Mouse (Mus musculus) right cerebral cortex, adult 2 months (tissue): ENCODE results near the gene Pitpnb.

Source experiments
- DNase-seq, 2 experiments: peaks; one replicate each; pipeline ENCODE4 v3.0.0; 2021 to 2022; ENCODE audit warnings: low spot score in 2 of 2

Gene Pitpnb

GRCm38 (mm10) chr5:111396199-111396598, 65.6 kb downstream of the Pitpnb start:
- DNase-seq, result no peak

DNA sequence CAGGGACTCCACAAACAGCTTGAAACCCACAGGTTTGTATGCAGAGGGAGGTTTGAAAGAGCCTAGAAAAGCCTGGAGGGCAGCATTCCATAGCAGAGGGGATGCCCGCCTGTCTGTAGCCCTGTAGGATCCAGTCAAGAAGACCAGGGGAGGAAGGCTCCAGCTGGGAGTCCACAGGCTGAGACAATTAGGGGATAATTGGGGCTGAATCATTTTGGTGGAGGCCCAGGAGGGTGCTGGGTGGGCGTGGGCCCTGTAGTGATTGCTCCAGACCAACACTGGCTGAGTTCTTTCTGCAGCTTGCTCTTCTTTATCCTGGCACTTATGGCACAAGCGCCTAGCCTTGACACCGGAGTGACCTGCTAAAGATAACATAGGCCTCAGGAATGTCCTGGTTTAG, 67.9 kb downstream of the Pitpnb start:
- no peak for DNase-seq

DNA sequence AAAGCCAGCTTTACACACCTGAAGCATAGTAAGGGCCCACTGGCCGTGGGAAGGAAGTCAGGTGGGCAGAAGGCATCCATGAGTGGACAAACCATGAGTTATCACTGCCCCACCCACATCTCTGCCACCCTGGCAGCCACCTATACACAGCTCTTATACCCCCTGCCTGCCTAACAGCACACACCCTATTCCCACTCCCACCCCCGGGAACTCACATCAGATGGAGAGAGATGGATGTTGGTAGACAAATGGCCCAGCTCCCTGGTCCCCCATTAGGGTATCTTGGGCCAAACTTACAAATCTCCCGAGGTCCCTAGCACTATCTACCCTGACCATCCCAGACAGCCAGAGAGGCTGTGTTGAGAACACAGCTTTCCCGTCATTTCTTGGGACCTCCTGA, 68.7 kb downstream of the Pitpnb start:
- DNase-seq, result no peak

- no peak for DNase-seq
These were observed 71.5 kb downstream of the Pitpnb start for GRCm38 (mm10) chr5:111401879-111402650.

- DNase-seq, result no peak
These were observed 72.1 kb downstream of the Pitpnb start for GRCm38 (mm10) chr5:111402651-111402996.

DNA sequence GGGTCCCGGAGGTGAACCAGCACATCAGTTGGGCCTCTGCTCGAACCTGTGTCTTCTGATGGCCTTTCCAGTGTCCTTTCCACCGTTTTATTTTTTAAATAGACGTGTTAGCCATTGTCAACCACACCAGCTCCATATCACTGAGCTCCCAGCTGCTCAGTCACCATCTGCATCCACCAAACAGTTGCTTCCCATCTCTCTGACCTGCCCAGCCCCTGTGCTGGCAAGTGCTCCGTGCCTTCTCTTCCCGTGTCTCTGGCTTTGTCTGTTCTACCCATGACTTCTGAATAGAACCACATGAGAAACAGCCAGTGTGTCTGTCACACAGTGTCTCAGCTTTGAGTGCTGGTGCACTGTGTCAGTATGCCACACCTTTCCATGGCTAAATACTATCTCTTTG, 74.2 kb downstream of the Pitpnb start:
- no peak for DNase-seq

DNA sequence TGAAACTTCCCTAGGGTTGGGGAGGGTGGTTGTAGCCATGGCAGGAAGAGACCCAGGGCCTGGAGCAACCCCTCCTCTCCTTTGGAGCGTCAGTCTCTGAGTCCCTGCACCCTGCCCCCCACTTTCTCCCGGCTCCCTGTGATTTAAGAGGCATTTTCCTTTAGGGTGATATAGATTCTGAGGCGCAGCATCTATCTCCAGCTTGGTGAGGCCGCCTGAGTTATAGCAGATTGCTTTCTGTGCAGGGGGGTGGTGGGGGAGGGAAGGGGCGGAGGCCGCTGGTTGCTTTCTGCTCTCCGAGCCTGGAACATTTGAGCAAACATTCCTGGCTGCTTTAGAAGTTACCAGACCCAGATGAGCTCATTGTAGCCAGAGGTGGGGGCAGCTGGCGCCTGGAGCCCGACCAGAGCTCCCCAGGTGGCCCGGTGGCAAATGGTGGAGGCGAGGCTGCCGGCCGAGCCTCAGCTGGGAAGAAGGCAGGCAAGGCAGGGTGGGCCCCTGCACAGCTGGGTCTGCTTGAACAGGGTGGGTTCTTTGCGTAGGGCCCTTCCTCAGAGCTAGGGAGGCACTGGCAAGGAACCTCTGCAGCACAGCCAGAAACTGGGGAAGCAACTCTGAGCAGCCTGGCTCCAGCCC, 78.0 kb downstream of the Pitpnb start:
- DNase-seq, result no peak

- DNase-seq, result no peak
These were observed 79.0 kb downstream of the Pitpnb start for GRCm38 (mm10) chr5:111409412-111410044.

- DNase-seq, result no peak
These were observed 80.1 kb downstream of the Pitpnb start for GRCm38 (mm10) chr5:111410665-111411064.

DNA sequence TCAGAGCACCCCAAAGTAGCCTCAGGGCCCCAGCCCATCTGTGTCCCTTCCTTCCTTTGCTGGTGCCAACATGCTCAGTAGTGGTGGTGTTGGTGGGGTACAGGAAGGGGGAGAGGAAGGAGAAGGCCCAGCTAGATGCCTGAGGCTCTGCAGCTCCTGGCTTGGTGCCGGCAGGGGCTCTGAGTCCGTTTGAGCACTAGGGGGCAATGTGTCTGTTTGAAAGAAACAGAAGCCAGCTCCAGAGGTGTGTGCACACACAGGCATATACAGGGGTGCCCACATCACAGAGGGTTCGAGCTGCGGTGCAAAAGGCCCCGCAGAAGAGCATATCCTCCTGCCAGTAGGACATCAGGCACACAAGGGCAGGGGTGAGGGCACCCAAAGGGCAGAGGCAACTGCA, 83.6 kb downstream of the Pitpnb start:
- peak in 1 of 2 experiments; percentile 88 for DNase-seq

DNA sequence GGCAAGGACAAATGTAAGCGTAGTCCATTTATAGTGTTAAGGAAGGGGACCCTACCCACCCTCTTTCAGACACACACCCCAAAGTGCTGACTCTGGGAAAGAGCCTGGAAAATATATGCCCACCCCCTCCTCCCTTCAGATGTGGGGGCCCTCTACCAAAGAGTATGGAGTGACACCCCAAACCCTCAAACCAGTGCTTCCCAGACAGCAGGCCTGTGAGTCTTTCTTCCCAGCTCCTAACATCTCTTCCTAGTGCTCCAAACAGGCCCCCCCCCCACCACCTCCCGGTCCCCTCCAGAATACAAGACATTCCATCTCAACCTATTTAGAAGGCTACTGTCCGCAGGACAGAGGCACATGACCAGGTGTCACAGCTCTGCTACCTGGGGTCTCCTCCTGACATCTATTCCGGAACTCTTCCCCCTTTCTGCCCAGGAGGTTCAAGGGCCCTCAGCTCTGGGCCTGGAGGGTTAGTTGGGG, 84.2 kb downstream of the Pitpnb start:
- no peak for DNase-seq

- no peak for DNase-seq
These were observed 85.0 kb downstream of the Pitpnb start for GRCm38 (mm10) chr5:111415575-111415974.

DNA sequence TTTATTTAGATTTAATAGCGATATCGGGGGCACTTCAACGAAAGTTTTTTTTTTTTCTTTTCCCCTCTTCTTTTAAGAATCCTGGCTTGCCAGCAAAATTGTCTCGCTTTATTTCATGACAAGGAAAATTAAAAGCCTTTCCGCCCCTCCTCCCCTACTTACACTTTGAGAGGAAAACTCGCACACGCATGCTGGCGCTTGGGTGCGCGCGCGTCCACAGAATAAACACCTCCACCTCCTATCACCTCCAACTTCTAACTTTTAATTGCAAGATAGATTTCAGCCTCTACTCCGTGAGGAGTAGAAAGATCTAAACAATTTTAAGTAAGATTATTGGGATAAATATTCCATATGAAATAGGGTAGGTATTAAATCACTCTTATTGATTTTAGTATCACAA, 85.5 kb downstream of the Pitpnb start:
- DNase-seq, result no peak

DNA sequence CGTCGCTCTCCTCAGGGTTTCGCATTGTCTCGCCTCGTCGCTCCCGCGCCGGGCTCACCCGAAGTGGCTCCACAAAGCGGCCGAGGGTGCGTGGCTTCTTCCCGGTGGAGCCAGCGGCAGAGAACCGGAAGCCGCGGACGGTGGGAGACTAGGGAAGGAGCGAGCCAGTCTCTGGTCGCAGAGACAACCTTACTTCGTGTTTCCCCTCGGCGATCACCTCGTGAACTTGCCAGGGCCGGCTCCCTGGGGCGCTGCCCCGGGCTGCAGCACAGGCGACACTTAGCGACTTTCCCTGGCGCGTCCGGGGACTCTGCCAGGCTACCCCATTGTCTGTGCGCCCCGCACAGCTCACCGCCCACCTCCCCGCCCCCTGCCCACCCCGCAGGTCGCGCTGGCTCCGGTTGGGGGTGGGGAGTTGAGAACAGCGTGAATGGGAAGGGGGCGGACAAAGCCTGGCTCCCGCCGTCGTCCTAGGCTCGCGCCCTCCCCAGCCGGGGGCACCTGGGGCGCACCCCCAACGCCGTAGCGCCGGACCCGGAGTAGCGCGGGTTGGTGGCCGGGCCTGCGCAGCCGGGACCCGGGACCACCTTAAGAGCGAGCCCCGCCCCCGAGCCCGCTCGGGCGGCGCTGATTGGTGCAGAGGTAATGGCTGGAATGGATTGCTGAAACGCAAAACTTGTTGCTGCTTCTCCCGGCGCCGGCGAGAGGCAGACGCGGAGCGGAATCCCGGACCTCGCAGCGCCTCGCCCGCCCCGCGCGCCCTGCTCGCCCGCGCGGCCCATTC, 86.2 kb downstream of the Pitpnb start, which contains the start of gene Mn1:
Gene Mn1, plus strand, starts transcription at position 772 of the 784 bp plus-strand sequence.
- peak; percentile 86 to 91 for DNase-seq

- DNase-seq, result no peak
These were observed 87.0 kb downstream of the Pitpnb start for GRCm38 (mm10) chr5:111417378-111418131.

DNA sequence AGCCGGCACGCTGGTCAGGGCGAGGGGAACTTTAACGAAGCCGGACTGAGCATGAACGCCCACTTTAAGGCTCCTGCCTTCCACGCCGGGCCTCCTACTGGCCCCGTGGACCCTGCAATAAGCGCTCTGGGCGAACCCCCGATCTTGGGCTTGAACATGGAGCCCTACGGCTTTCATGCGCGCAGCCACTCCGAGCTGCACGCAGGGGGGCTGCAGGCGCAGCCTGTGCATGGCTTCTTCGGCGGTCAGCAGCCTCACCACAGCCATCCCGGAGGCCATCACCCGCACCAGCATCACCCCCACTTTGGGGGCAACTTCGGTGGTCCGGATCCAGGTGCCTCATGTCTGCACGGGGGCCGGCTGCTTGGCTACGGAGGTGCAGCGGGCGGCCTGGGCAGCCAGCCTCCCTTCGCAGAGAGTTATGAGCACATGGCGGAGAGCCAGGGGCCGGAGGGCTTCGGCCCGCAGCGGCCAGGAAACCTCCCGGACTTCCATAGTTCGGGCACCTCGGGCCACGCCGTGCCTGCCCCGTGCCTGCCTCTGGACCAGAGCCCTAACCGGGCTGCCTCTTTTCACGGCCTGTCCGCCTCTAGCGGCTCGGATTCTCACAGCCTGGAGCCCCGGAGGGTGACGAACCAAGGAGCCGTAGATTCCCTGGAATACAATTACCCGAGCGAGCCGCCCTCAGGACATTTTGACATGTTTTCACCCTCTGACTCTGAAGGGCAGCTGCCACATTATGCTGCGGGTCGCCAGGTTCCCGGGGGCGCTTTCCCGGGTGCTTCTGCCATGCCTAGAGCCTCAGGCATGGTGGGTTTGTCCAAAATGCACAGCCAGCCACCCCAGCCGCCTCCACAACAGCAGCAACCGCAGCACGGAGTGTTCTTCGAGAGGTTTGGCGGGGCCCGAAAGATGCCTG, 87.9 kb downstream of the Pitpnb start:
- no peak for DNase-seq

GRCm38 (mm10) chr5:111419121-111419881, 88.7 kb downstream of the Pitpnb start:
- DNase-seq, result no peak

- DNase-seq, result no peak
These were observed 89.6 kb downstream of the Pitpnb start for GRCm38 (mm10) chr5:111420011-111420691.

DNA sequence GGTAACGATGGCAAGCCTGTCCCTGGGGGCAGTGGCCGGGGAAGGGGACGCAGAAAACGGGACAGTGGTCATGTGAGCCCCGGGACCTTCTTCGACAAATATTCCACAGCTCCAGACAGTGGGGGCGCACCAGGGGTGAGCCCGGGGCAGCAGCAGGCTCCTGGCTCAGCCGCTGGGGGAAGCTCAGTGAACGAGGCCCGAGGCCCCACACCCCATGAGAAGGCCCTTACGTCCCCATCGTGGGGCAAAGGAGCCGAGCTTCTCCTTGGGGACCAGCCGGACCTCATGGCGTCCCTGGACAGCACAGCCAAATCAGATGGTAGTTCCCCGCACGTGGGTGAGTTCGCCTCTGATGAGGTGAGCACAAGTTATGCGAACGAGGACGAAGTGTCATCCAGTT, 90.3 kb downstream of the Pitpnb start:
- DNase-seq, result no peak
